Mouse (Mus musculus) mesoderm, embryonic 11.5 days (tissue): ENCODE measurements around the gene Hist1h1b.

ENCODE experiments used
- DNase-seq: peaks from one replicate; pipeline ENCODE4 v3.0.0-alpha.2; 2012; ENCODE audit warnings: low read depth, low spot score

The Hist1h1b gene

GRCm38 (mm10) chr13:21782361-21783254 is 2.2 kb upstream of the Hist1h1b start:
- DNase-seq: peak; percentile 54

- no peak for DNase-seq
These were observed 1.2 kb upstream of the Hist1h1b start for GRCm38 (mm10) chr13:21781639-21782038.

- DNase-seq: no peak
These were observed 663 bp upstream of the Hist1h1b start for GRCm38 (mm10) chr13:21781021-21781555.

GRCm38 (mm10) chr13:21778814-21779766 is 1.3 kb downstream of the Hist1h1b start:
- DNase-seq: peak; percentile 90

GRCm38 (mm10) chr13:21755707-21756106 is 24.7 kb downstream of the Hist1h1b start:
- no peak for DNase-seq

- peak; percentile 29 for DNase-seq
These were observed 26.0 kb downstream of the Hist1h1b start for GRCm38 (mm10) chr13:21754294-21755001.

- DNase-seq: peak; percentile 94
These were observed 26.7 kb downstream of the Hist1h1b start, which contains the start of the genes Hist1h2ak and Hist1h2bn for GRCm38 (mm10) chr13:21753524-21754285. Gene Hist1h2ak (minus strand): TSS chr13:21753827. Gene Hist1h2bn (plus strand): TSS chr13:21754123.

- DNase-seq: peak; percentile 8
These were observed 27.3 kb downstream of the Hist1h1b start for GRCm38 (mm10) chr13:21753051-21753523.

- no peak for DNase-seq
These were observed 28.1 kb downstream of the Hist1h1b start for GRCm38 (mm10) chr13:21752356-21752755.

- DNase-seq: no peak
These were observed 28.6 kb downstream of the Hist1h1b start for GRCm38 (mm10) chr13:21751827-21752226.

- DNase-seq: no peak
These were observed 29.0 kb downstream of the Hist1h1b start for GRCm38 (mm10) chr13:21751417-21751816.

- DNase-seq: peak; percentile 94
These were observed 30.0 kb downstream of the Hist1h1b start, which contains the start of gene Hist1h4k for GRCm38 (mm10) chr13:21750159-21751017. Gene Hist1h4k (minus strand): TSS chr13:21750505.

GRCm38 (mm10) chr13:21749387-21750158 is 30.9 kb downstream of the Hist1h1b start:
- DNase-seq: peak; percentile 47

GRCm38 (mm10) chr13:21745006-21745405 is 35.4 kb downstream of the Hist1h1b start:
- no peak for DNase-seq

- peak; percentile 94 for DNase-seq
These were observed 45.3 kb downstream of the Hist1h1b start, which contains the start of gene Hist1h4j for GRCm38 (mm10) chr13:21734906-21735767. Gene Hist1h4j (plus strand): TSS chr13:21735064.

- DNase-seq: peak; percentile 95
These were observed 46.2 kb downstream of the Hist1h1b start for GRCm38 (mm10) chr13:21734010-21734905.
